Mouse (Mus musculus): ENCODE data around the gene Epb41l5. TPM values are rescaled to one million over a fixed set of nuclear protein-coding genes. Genes with fewer than 3 reads are reported as not detected.

Gene Epb41l5
- polyA plus RNA-seq (2012) = 0.02 and 0.11 TPM in 2 replicates

- TF ChIP-seq TAL1 (IDR thresholded peaks at IDR 0.05; ENCODE audit: low read length) (no peak), GATA1 (IDR thresholded peaks at IDR 0.05; ENCODE audit: low read length) (no peak)
- H3K36me3 ChIP-seq (ENCODE audit: control insufficient read depth) = no peaks in the 10 kb centered on the region
- H3K4me1 ChIP-seq (ENCODE audit: control insufficient read depth) = peaks cover 28% of the 10 kb centered on the region
- no peaks in the 10 kb centered on the region for H3K27me3 ChIP-seq (ENCODE audit: control insufficient read depth)
- H3K4me3 ChIP-seq (replicated peaks) = peak within 1 kb of the TSS; percentile 94
- H3K9me3 ChIP-seq (ENCODE audit: control insufficient read depth, low read length) = no peaks in the 10 kb centered on the region
Observed at GRCm38 (mm10) chr1:119648205-119649111, at the start of gene Epb41l5. Gene Epb41l5, minus strand, starts transcription at chr1:119649000.

GRCm38 (mm10) chr1:119696860-119697259, 48.1 kb upstream of the Epb41l5 start:
- Histone ChIP-seq H3K36me3 (ENCODE audit: control insufficient read depth) (peaks cover 3% of the 10 kb centered on the region), H3K27me3 (ENCODE audit: control insufficient read depth) (no peaks in the 10 kb centered on the region), H3K4me1 (ENCODE audit: control insufficient read depth) (peaks cover 2% of the 10 kb centered on the region; the same call in 1 of the 2 replicates), H3K9me3 (ENCODE audit: control insufficient read depth, low read length) (no peaks in the 10 kb centered on the region), H3K4me3 (replicated peaks) (no peak overlapping the region)
- TF ChIP-seq TAL1 (IDR thresholded peaks at IDR 0.05; ENCODE audit: low read length) (no peak), GATA1 (IDR thresholded peaks at IDR 0.05; ENCODE audit: low read length) (no peak)

GRCm38 (mm10) chr1:119685773-119686558, 37.2 kb upstream of the Epb41l5 start:
- H3K9me3 ChIP-seq (ENCODE audit: control insufficient read depth, low read length) = no peaks in the 10 kb centered on the region
- H3K4me3 ChIP-seq (replicated peaks) = no peak overlapping the region
- H3K36me3 ChIP-seq (ENCODE audit: control insufficient read depth) = peaks cover 8% of the 10 kb centered on the region
- no peaks in the 10 kb centered on the region for H3K27me3 ChIP-seq (ENCODE audit: control insufficient read depth)
- H3K4me1 ChIP-seq (ENCODE audit: control insufficient read depth) = peaks cover 9% of the 10 kb centered on the region
- TF ChIP-seq GATA1 (IDR thresholded peaks at IDR 0.05; ENCODE audit: low read length) (no peak), TAL1 (IDR thresholded peaks at IDR 0.05; ENCODE audit: low read length) (no peak)

- TF ChIP-seq TAL1 (IDR thresholded peaks at IDR 0.05; ENCODE audit: low read length) = no peak
- no peak for TF ChIP-seq GATA1 (IDR thresholded peaks at IDR 0.05; ENCODE audit: low read length)
- Histone ChIP-seq H3K4me1 (ENCODE audit: control insufficient read depth) (peaks cover 6% of the 10 kb centered on the region), H3K9me3 (ENCODE audit: control insufficient read depth, low read length) (no peaks in the 10 kb centered on the region), H3K27me3 (ENCODE audit: control insufficient read depth) (no peaks in the 10 kb centered on the region), H3K4me3 (replicated peaks) (no peak overlapping the region), H3K36me3 (ENCODE audit: control insufficient read depth) (peaks cover 9% of the 10 kb centered on the region)
Observed at GRCm38 (mm10) chr1:119681663-119682213, 32.9 kb upstream of the Epb41l5 start.

- Histone ChIP-seq H3K4me3 (replicated peaks) (no peak overlapping the region), H3K27me3 (ENCODE audit: control insufficient read depth) (no peaks in the 10 kb centered on the region), H3K4me1 (ENCODE audit: control insufficient read depth) (no peaks in the 10 kb centered on the region), H3K9me3 (ENCODE audit: control insufficient read depth, low read length) (no peaks in the 10 kb centered on the region), H3K36me3 (ENCODE audit: control insufficient read depth) (peaks cover 10% of the 10 kb centered on the region)
- no peak for TF ChIP-seq TAL1 (IDR thresholded peaks at IDR 0.05; ENCODE audit: low read length)
- TF ChIP-seq GATA1 (IDR thresholded peaks at IDR 0.05; ENCODE audit: low read length) = no peak
Observed at GRCm38 (mm10) chr1:119674984-119675383, 26.2 kb upstream of the Epb41l5 start.

GRCm38 (mm10) chr1:119666904-119667303, 18.1 kb upstream of the Epb41l5 start:
- Histone ChIP-seq H3K4me3 (replicated peaks) (no peak overlapping the region), H3K4me1 (ENCODE audit: control insufficient read depth) (no peaks in the 10 kb centered on the region), H3K36me3 (ENCODE audit: control insufficient read depth) (peaks cover 2% of the 10 kb centered on the region; the same call in 1 of the 2 replicates), H3K9me3 (ENCODE audit: control insufficient read depth, low read length) (no peaks in the 10 kb centered on the region), H3K27me3 (ENCODE audit: control insufficient read depth) (no peaks in the 10 kb centered on the region)
- TF ChIP-seq TAL1 (IDR thresholded peaks at IDR 0.05; ENCODE audit: low read length) (no peak), GATA1 (IDR thresholded peaks at IDR 0.05; ENCODE audit: low read length) (no peak)

- no peaks in the 10 kb centered on the region for H3K9me3 ChIP-seq (ENCODE audit: control insufficient read depth, low read length)
- H3K4me1 ChIP-seq (ENCODE audit: control insufficient read depth) = peaks cover 5% of the 10 kb centered on the region
- no peak for TF ChIP-seq TAL1 (IDR thresholded peaks at IDR 0.05; ENCODE audit: low read length)
- no peak for TF ChIP-seq GATA1 (IDR thresholded peaks at IDR 0.05; ENCODE audit: low read length)
- H3K4me3 ChIP-seq (replicated peaks) = no peak overlapping the region
- no peaks in the 10 kb centered on the region for H3K27me3 ChIP-seq (ENCODE audit: control insufficient read depth)
- H3K36me3 ChIP-seq (ENCODE audit: control insufficient read depth) = peaks cover 5% of the 10 kb centered on the region
Observed at GRCm38 (mm10) chr1:119654307-119654706, 5.5 kb upstream of the Epb41l5 start.

- peaks cover 28% of the 10 kb centered on the region for H3K4me1 ChIP-seq (ENCODE audit: control insufficient read depth)
- H3K36me3 ChIP-seq (ENCODE audit: control insufficient read depth) = no peaks in the 10 kb centered on the region
- TF ChIP-seq GATA1 (IDR thresholded peaks at IDR 0.05; ENCODE audit: low read length) (no peak), TAL1 (IDR thresholded peaks at IDR 0.05; ENCODE audit: low read length) (no peak)
- no peaks in the 10 kb centered on the region for H3K27me3 ChIP-seq (ENCODE audit: control insufficient read depth)
- no peak overlapping the region for H3K4me3 ChIP-seq (replicated peaks)
- H3K9me3 ChIP-seq (ENCODE audit: control insufficient read depth, low read length) = no peaks in the 10 kb centered on the region
Observed at GRCm38 (mm10) chr1:119650386-119650785, 1.6 kb upstream of the Epb41l5 start.

- Histone ChIP-seq H3K36me3 (ENCODE audit: control insufficient read depth) (no peaks in the 10 kb centered on the region), H3K4me3 (replicated peaks) (no peak overlapping the region), H3K9me3 (ENCODE audit: control insufficient read depth, low read length) (no peaks in the 10 kb centered on the region), H3K4me1 (ENCODE audit: control insufficient read depth) (peaks cover 28% of the 10 kb centered on the region), H3K27me3 (ENCODE audit: control insufficient read depth) (no peaks in the 10 kb centered on the region)
- TF ChIP-seq TAL1 (IDR thresholded peaks at IDR 0.05; ENCODE audit: low read length) (no peak), GATA1 (IDR thresholded peaks at IDR 0.05; ENCODE audit: low read length) (no peak)
Observed at GRCm38 (mm10) chr1:119649627-119650026, 827 bp upstream of the Epb41l5 start.

All from erythroblast, embryonic 14.5 days (primary cell).